Mouse (Mus musculus) liver, embryonic 14.5 days (tissue): ENCODE results near the gene Pcyox1. TPM values are rescaled to one million over a fixed set of nuclear protein-coding genes. Genes with fewer than 3 reads are reported as not detected.

Experiments used
- ATAC-seq: fragments of 200-750 bp; cut with Nextera tagmentation; 2 replicates; pipeline ENCODE4 v1.8.0; 2017; ENCODE audit warnings: moderate number of reproducible peaks, mild to moderate bottlenecking, moderate library complexity; ENCODE audit not compliant: insufficient read depth
- DNase-seq, 3 experiments: peaks; one replicate each; pipeline ENCODE4 v3.0.0-alpha.2; 2012 to 2013; ENCODE audit warnings: low read depth in 3 of 3, low spot score in 3 of 3
- H3K27ac ChIP-seq: fragments of 300-500 bp; sonication (generic); 2 replicates; pipeline ENCODE4 v1.5.1; 2014; ENCODE audit warnings: moderate library complexity, mild to moderate bottlenecking, control low read depth, inconsistent platforms
- H3K27me3 ChIP-seq: fragments of 300-500 bp; sonication (generic); 2 replicates; pipeline ENCODE4 v1.6.1; 2014; ENCODE audit warnings: mild to moderate bottlenecking, low read length, moderate library complexity; ENCODE audit not compliant: control insufficient read depth, insufficient read depth
- H3K36me3 ChIP-seq: fragments of 300-500 bp; sonication (generic); replicated peaks from 2 replicates; pipeline ENCODE4 v1.6.1; 2014; ENCODE audit warnings: low read depth; ENCODE audit not compliant: control insufficient read depth, insufficient read depth
- H3K4me1 ChIP-seq, 2 experiments: fragments of 200-500 bp in 1 of 2; fragments of 300-500 bp in 1 of 2; sonication (generic) in 1 of 2; replicated peaks; 2 replicates each; pipeline ENCODE4 v1.6.1; 2012 to 2014; ENCODE audit warnings: antibody characterized with exemption in 1 of 2, inconsistent platforms in 1 of 2, low read length in 1 of 2; ENCODE audit not compliant: control insufficient read depth in 2 of 2, insufficient read depth in 2 of 2
- H3K4me2 ChIP-seq: fragments of 300-500 bp; sonication (generic); 2 replicates; pipeline ENCODE4 v1.6.1; 2014; ENCODE audit warnings: low read depth, mild to moderate bottlenecking, control low read depth, moderate library complexity
- H3K4me3 ChIP-seq, 2 experiments: fragments of 200-500 bp in 1 of 2; fragments of 300-500 bp in 1 of 2; sonication (generic) in 1 of 2; 2 replicates each; pipeline ENCODE4 v1.5.1; 2012 to 2014; ENCODE audit warnings: low read depth in 2 of 2, low read length in 2 of 2, mild to moderate bottlenecking in 2 of 2, control low read depth in 1 of 2, inconsistent platforms in 1 of 2, moderate library complexity in 1 of 2; ENCODE audit not compliant: insufficient read depth in 1 of 2
- H3K9ac ChIP-seq: fragments of 300-500 bp; sonication (generic); replicated peaks from 2 replicates; pipeline ENCODE4 v1.6.1; 2014; ENCODE audit warnings: mild to moderate bottlenecking, control low read depth, moderate library complexity
- H3K9me3 ChIP-seq: fragments of 300-500 bp; sonication (generic); 2 replicates; pipeline ENCODE4 v1.6.1; 2016; ENCODE audit warnings: low read length, mixed read lengths; ENCODE audit not compliant: control insufficient read depth
- CTCF ChIP-seq: IDR thresholded peaks from 2 replicates; pipeline ENCODE4 v1.5.1; 2016; ENCODE audit warnings: antibody characterized with exemption, low read depth, control low read depth
- EP300 ChIP-seq: IDR thresholded peaks from 2 replicates; pipeline ENCODE4 v1.6.1; 2016; ENCODE audit warnings: antibody characterized with exemption, low read depth
- WGBS: fragments of 180-500 bp; shearing (Covaris S2); extraction: QIAGEN DNeasy Blood & Tissue Kit; methylation state at CpG from one replicate; pipeline ENCODE4 v1.1.7; 2014; ENCODE audit not compliant: insufficient replicate concordance; 5-methylcytosine and 5-hydroxymethylcytosine counted together
- polyA plus RNA-seq, 2 experiments: library from polyadenylated mRNA; depleted of rRNA in 1 of 2; stranded (reverse) in 1 of 2; unstranded in 1 of 2; fragments of >200 nt; fragmentation: Nextera tagmentation in 1 of 2; extraction: Ambion mirVana in 1 of 2; gene quantifications; 2 replicates each; pipeline versions ENCODE4 v1.2.1 to v1.2.3; 2012 to 2014

The Pcyox1 gene
- polyA plus RNA-seq, 2 experiments: 22.0 to 37.7 TPM

DNA sequence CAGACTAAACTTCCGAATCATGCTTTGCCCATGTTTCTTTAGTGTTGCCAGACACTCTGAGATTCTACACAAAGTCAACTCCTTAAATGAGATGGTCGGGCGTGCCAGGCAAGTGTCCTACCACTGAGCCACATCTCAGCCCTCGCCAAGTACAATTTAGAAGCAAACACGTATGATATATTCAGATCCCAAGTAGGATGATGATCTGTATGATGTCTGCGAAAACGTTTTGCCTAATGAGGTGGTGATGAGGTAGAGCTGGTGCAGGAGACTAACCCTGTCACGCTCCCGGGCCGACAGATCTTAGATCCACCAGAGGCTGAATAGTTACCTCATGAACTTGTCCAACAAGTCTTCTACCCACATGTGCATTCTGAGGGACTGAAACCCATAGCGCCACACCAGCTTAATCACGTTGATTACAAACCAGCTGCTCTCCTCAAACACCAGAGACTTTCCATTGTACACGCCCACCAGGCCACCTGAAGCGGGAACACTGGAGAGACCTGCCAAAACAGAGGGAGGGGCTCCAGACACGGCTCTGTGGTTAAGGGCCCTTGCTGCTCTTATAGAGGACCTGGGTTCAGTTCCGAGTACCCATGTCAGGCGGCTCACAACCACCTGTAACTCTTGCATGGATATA lies 2.8 kb downstream of the Pcyox1 start:
- Histone ChIP-seq H3K27ac (no peak overlapping the region), H3K4me2 (no peak overlapping the region), H3K36me3 (peaks cover 12% of the 10 kb centered on the region), H3K9me3 (no peaks in the 10 kb centered on the region), H3K4me3 (no peak overlapping the region), H3K9ac (no peak overlapping the region), H3K4me1 (peaks cover 8 to 18% of the 10 kb centered on the region in 2 experiments; a peak in 3 of 4 replicates), H3K27me3 (no peaks in the 10 kb centered on the region; the same call in 1 of the 2 replicates)
- DNase-seq (no peak), ATAC-seq (no peak)
- WGBS: 81% methylated on average over 17 of the region's 17 CpGs
- TF ChIP-seq EP300 (no peak), CTCF (no peak)

DNA sequence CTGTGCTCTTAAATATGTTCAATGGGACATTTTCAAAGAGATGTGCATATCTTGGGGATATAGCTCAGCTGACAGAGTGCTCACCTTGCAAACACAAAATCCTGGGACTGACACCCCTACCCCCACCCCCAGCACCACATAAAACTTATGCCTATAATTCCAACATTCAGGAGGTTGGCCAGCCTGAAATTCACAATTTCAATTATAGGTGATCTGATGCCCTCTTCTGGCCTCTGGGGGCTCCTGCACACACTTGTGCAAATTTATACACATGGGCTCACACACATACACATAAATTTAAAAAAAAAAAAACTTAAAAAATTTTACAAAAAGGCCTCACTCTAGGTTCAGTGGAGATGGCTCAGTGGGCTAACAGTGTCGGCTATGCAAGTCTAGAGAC lies 3.8 kb downstream of the Pcyox1 start:
- Histone ChIP-seq H3K36me3 (peaks cover 19% of the 10 kb centered on the region), H3K4me1 (peaks cover 8 to 18% of the 10 kb centered on the region in 2 experiments; a peak in 3 of 4 replicates), H3K4me3 (no peak overlapping the region), H3K27ac (no peak overlapping the region), H3K27me3 (no peaks in the 10 kb centered on the region), H3K9ac (no peak overlapping the region), H3K4me2 (no peak overlapping the region), H3K9me3 (no peaks in the 10 kb centered on the region)
- ATAC-seq: no peak
- no peak for DNase-seq
- TF ChIP-seq CTCF: peak; percentile 16; the same call in 1 of the 2 replicates
- no peak for TF ChIP-seq EP300
- WGBS: 74% methylated on average over 1 of the region's 1 CpGs

DNA sequence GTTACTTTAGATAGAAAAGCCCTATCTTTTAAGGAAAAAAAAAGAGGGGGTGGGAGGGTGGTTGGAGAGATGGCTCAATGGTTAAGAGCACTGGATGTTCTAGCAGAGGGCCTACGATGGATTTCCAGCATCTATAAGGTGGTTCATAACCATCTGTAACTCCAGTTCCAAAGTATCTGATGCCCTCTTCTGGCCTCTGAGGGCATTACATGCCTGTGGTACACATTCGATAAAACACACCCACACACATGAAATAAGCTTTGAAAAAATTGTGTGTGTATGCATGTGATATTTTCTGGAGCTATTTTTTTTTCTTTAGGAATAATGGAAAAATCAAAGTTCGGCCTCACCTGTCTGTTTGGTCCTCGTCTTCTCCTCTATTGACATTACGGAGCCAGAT lies 5.6 kb downstream of the Pcyox1 start:
- WGBS: 76% methylated on average over 5 of the region's 5 CpGs

DNA sequence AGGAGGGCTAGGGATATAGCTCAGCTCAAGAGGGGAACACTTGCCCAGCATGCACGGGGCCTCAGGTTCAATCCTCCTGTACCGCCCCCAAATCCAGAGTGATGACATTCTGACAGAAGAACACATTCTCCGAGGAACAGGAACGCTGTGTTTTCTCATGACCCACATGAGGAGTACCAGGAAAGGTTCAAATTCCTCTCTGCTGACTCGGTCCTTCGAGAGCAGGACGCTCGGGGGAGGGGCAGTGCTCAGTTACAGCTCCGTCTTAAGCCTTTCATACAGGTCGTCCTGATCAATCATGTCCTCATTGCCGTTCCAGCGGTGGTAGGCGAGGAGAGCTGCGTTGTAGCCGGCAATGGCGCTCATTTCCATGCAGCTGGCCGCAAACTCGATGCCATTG lies 8.5 kb downstream of the Pcyox1 start:
- Histone ChIP-seq H3K9me3 (no peaks in the 10 kb centered on the region), H3K9ac (no peak overlapping the region), H3K4me1 (peaks cover 3 to 5% of the 10 kb centered on the region in 2 experiments; a peak in 2 of 4 replicates), H3K27me3 (no peaks in the 10 kb centered on the region), H3K4me2 (no peak overlapping the region), H3K36me3 (peaks cover 20% of the 10 kb centered on the region), H3K4me3 (no peak overlapping the region), H3K27ac (no peak overlapping the region)
- WGBS: 75% methylated on average over 18 of the region's 18 CpGs
- ATAC-seq: no peak
- TF ChIP-seq EP300 (no peak), CTCF (no peak)
- no peak for DNase-seq

More for the DNA sequence above, 5.6 kb downstream of the Pcyox1 start:
- Histone ChIP-seq H3K4me1 (peaks cover 2 to 8% of the 10 kb centered on the region in 2 experiments; a peak in 2 of 4 replicates), H3K27ac (no peak overlapping the region), H3K4me3 (no peak overlapping the region), H3K9me3 (no peaks in the 10 kb centered on the region), H3K4me2 (no peak overlapping the region), H3K36me3 (peaks cover 20% of the 10 kb centered on the region), H3K27me3 (no peaks in the 10 kb centered on the region), H3K9ac (no peak overlapping the region)
- ATAC-seq: no peak
- no peak for DNase-seq
- TF ChIP-seq CTCF: peak; percentile 62
- no peak for TF ChIP-seq EP300

DNA sequence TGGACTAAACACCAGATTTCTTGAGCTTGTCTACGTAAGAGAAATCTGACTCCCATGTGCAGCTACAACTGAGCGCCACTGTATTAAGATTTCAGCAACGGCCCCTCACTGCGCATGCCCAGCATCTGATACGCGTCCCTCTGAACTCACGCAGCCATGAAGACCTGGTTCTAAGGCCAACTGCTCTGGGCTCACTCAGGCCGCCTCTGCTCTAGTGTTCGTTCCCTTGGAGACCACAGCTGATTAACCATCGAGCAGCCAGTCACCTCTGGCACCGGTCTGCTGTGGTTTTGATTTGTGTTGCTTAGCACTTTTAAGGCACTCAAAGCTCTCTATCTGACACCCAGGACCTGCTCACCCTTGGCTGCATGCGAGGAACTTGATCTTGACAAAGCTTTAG lies 9.6 kb downstream of the Pcyox1 start:
- H3K9me3 ChIP-seq: no peaks in the 10 kb centered on the region
- H3K36me3 ChIP-seq: peaks cover 18% of the 10 kb centered on the region
- H3K4me3 ChIP-seq: no peak overlapping the region
- no peak overlapping the region for H3K9ac ChIP-seq
- no peak for TF ChIP-seq EP300
- TF ChIP-seq CTCF: no peak
- WGBS: 75% methylated on average over 12 of the region's 12 CpGs
- H3K27ac ChIP-seq: no peak overlapping the region
- no peak overlapping the region for H3K4me2 ChIP-seq
- ATAC-seq (no peak), DNase-seq (no peak)
- no peaks in the 10 kb centered on the region for H3K27me3 ChIP-seq
- peaks cover 3 to 5% of the 10 kb centered on the region in 2 experiments; a peak in 2 of 4 replicates for H3K4me1 ChIP-seq
